Comparison of ENCODE assay signal across 12 mouse cellular contexts in genomic region chr4:154205392-154205791, GRCm38 (mm10). TPM values are rescaled to one million over a fixed set of nuclear protein-coding genes. Genes with fewer than 3 reads are reported as not detected.
DNase-seq lines count a peak whose midpoint lies in the region; ATAC-seq and TF ChIP-seq lines count a peak whose summit lies in the region.
"Had no signal": no experiment of that assay in that cellular context is flagged by ENCODE, and none has a peak within 500 bp of the region (broad histone marks: within the 10 kb centered on the region; RNA-seq: fewer than 3 reads in every experiment).

No protein-coding gene starts in this region.

- no peaks in the 10 kb centered on the region for H3K36me3 ChIP-seq in kidney, adult 2 months (ENCODE audit: control insufficient read depth, insufficient read depth, low read length)
- no peaks in the 10 kb centered on the region for H3K36me3 ChIP-seq in kidney, embryonic 14.5 days (ENCODE audit: control insufficient read depth, insufficient read depth, low read length)
- no peaks in the 10 kb centered on the region for H3K36me3 ChIP-seq in hindbrain, embryonic 16.5 days (ENCODE audit: control insufficient read depth, insufficient read depth, low read length)
- no peaks in the 10 kb centered on the region for H3K36me3 ChIP-seq in hindbrain, embryonic 13.5 days
- H3K36me3 ChIP-seq: neural tube, embryonic 12.5 days had no signal

- no peak for TF ChIP-seq CTCF in kidney, adult 2 months (conservative IDR thresholded peaks at IDR 0.05; ENCODE audit: insufficient read depth, insufficient read length, low read depth, low read length)

- ATAC-seq in kidney, embryonic 14.5 days (ENCODE audit: low FRiP score, low TSS enrichment): no peak
- ATAC-seq in hindbrain, embryonic 16.5 days: no peak
- no peak for ATAC-seq in hindbrain, embryonic 13.5 days (ENCODE audit: low FRiP score)
- ATAC-seq: forebrain, embryonic 14.5 days had no signal

- no peak overlapping the region for H3K4me3 ChIP-seq in kidney, adult 2 months (ENCODE audit: insufficient read depth, low read depth, low read length)
- H3K4me3 ChIP-seq in kidney, embryonic 14.5 days (ENCODE audit: low read length): no peak overlapping the region
- no peak overlapping the region for H3K4me3 ChIP-seq in hindbrain, embryonic 16.5 days (ENCODE audit: low read length)
- no peak overlapping the region for H3K4me3 ChIP-seq in hindbrain, embryonic 13.5 days
- H3K4me3 ChIP-seq: neural tube, embryonic 12.5 days had no signal

- no peak overlapping the region for H3K27ac ChIP-seq in kidney, adult 2 months (ENCODE audit: insufficient read depth, low read depth, low read length)
- no peak overlapping the region for H3K27ac ChIP-seq in kidney, embryonic 14.5 days (ENCODE audit: low read depth, low read length)
- no peak overlapping the region for H3K27ac ChIP-seq in hindbrain, embryonic 16.5 days (ENCODE audit: low read depth, low read length)
- no peak overlapping the region for H3K27ac ChIP-seq in hindbrain, embryonic 13.5 days
- H3K27ac ChIP-seq: macrophage; neural tube, embryonic 12.5 days had no signal

- 64% methylated on average over 5 of the region's 5 CpGs for WGBS in kidney, adult 2 months
- WGBS in kidney, embryonic 14.5 days: 75% methylated on average over 5 of the region's 5 CpGs
- 67% methylated on average over 5 of the region's 5 CpGs for WGBS in hindbrain, embryonic 16.5 days
- WGBS in hindbrain, embryonic 13.5 days: 75% methylated on average over 5 of the region's 5 CpGs

- no peak overlapping the region for H3K9ac ChIP-seq in kidney, embryonic 14.5 days (ENCODE audit: low read depth, low read length)
- H3K9ac ChIP-seq in hindbrain, embryonic 16.5 days (ENCODE audit: low read depth, low read length): no peak overlapping the region
- no peak overlapping the region for H3K9ac ChIP-seq in hindbrain, embryonic 13.5 days
- H3K9ac ChIP-seq: neural tube, embryonic 12.5 days had no signal

- peak; percentile 90 for DNase-seq in kidney, adult 2 months
- peak; percentile 74 to 89 for DNase-seq in heart, adult 18-20 months
- DNase-seq in kidney, adult 8-10 months: peak; percentile 72 to 74
- peak; percentile 80 to 88 for DNase-seq in lung, postnatal 4 days
- DNase-seq: right cerebral cortex, postnatal 14 days had no signal

- TF ChIP-seq POLR2A in kidney, adult 2 months (IDR thresholded peaks at IDR 0.05; ENCODE audit: low read depth, low read length): no peak

- H3K4me2 ChIP-seq in kidney, embryonic 14.5 days (replicated peaks; ENCODE audit: low read depth, low read length): no peak overlapping the region
- H3K4me2 ChIP-seq in hindbrain, embryonic 16.5 days (ENCODE audit: low read length): no peak overlapping the region
- H3K4me2 ChIP-seq in hindbrain, embryonic 13.5 days: no peak overlapping the region
- H3K4me2 ChIP-seq: neural tube, embryonic 12.5 days had no signal

- H3K4me1 ChIP-seq in kidney, adult 2 months (ENCODE audit: control insufficient read depth, insufficient read depth, low read length): no peaks in the 10 kb centered on the region
- H3K4me1 ChIP-seq in kidney, embryonic 14.5 days (ENCODE audit: control insufficient read depth, insufficient read depth, low read length): peaks cover 6% of the 10 kb centered on the region; the same call in 1 of the 2 replicates
- 0 out of 2 replicates have a peak, but pooled peaks cover 2% of the 10 kb centered on the region for H3K4me1 ChIP-seq in hindbrain, embryonic 16.5 days (ENCODE audit: control insufficient read depth, insufficient read depth, low read depth, low read length)
- H3K4me1 ChIP-seq in hindbrain, embryonic 13.5 days (replicated peaks): peaks cover 17% of the 10 kb centered on the region

- H3K27me3 ChIP-seq in kidney, adult 2 months (replicated peaks; ENCODE audit: control insufficient read depth, insufficient read depth, low read length): no peaks in the 10 kb centered on the region
- H3K27me3 ChIP-seq in kidney, embryonic 14.5 days (ENCODE audit: control insufficient read depth, insufficient read depth, low read length): no peaks in the 10 kb centered on the region
- no peaks in the 10 kb centered on the region for H3K27me3 ChIP-seq in hindbrain, embryonic 16.5 days (replicated peaks; ENCODE audit: control insufficient read depth, insufficient read depth, low read length)
- no peaks in the 10 kb centered on the region for H3K27me3 ChIP-seq in hindbrain, embryonic 13.5 days
- H3K27me3 ChIP-seq: neural tube, embryonic 12.5 days had no signal

- no peaks in the 10 kb centered on the region for H3K9me3 ChIP-seq in kidney, embryonic 14.5 days (ENCODE audit: control insufficient read depth, low read length)
- H3K9me3 ChIP-seq in hindbrain, embryonic 16.5 days (ENCODE audit: control insufficient read depth, low read length): no peaks in the 10 kb centered on the region
- no peaks in the 10 kb centered on the region for H3K9me3 ChIP-seq in hindbrain, embryonic 13.5 days
- H3K9me3 ChIP-seq: neural tube, embryonic 12.5 days had no signal

RNA-seq across cellular contexts. Expression of gene Megf6, which starts 34.9 kb away (rescaled TPM):
- polyA plus RNA-seq in kidney, adult 2 months (2012; rRNA removed): 0.55 and 1.2 TPM in 2 replicates
- polyA plus RNA-seq in kidney, embryonic 14.5 days (2014; fragmentation: Nextera tagmentation; extraction: Ambion mirVana): 7.0 and 12.7 TPM in 2 replicates
- 1 to 10 TPM; 3.7 to 4.6 TPM for total RNA-seq in heart, adult 18-20 months (2021)
- 10.3 and 11.0 TPM in 2 replicates for polyA plus RNA-seq in hindbrain, embryonic 16.5 days (2015; fragmentation: Nextera tagmentation; extraction: Ambion mirVana)
- polyA plus RNA-seq in hindbrain, embryonic 13.5 days (2015; fragmentation: Nextera tagmentation; extraction: Ambion mirVana): 9.6 and 10.2 TPM in 2 replicates
- total RNA-seq: hematopoietic stem cell, adult 5-6 weeks had no signal
- polyA plus RNA-seq: macrophage had no signal

RNA-seq across cellular contexts. Expression of gene Tprgl, which starts 44.9 kb away (rescaled TPM):
- polyA plus RNA-seq in kidney, adult 2 months (2012; rRNA removed): 173 and 177 TPM in 2 replicates
- 98.2 and 124 TPM in 2 replicates for polyA plus RNA-seq in kidney, embryonic 14.5 days (2014; fragmentation: Nextera tagmentation; extraction: Ambion mirVana)
- 100 to 1,000 TPM; 120 to 127 TPM for total RNA-seq in heart, adult 18-20 months (2021)
- 227 and 242 TPM in 2 replicates for polyA plus RNA-seq in hindbrain, embryonic 16.5 days (2015; fragmentation: Nextera tagmentation; extraction: Ambion mirVana)
- polyA plus RNA-seq in hindbrain, embryonic 13.5 days (2015; fragmentation: Nextera tagmentation; extraction: Ambion mirVana): 160 and 169 TPM in 2 replicates
